Mouse (Mus musculus) hindbrain, embryonic 14.5 days (tissue): ENCODE data around the gene Gpatch1. TPM values are rescaled to one million over a fixed set of nuclear protein-coding genes. Genes with fewer than 3 reads are reported as not detected.

Experiments
- ATAC-seq: fragments of 200-750 bp; cut with Nextera tagmentation; 2 replicates; pipeline ENCODE4 v1.8.0; 2017; ENCODE audit warnings: moderate number of reproducible peaks, mild to moderate bottlenecking, moderate TSS enrichment, moderate library complexity; ENCODE audit not compliant: low FRiP score
- DNase-seq: peaks from one replicate; pipeline ENCODE4 v3.0.0-alpha.2; 2015; ENCODE audit warnings: low spot score
- H3K27ac ChIP-seq: fragments of 300-500 bp; sonication (generic); 2 replicates; pipeline ENCODE4 v1.5.1; 2014; ENCODE audit warnings: mild to moderate bottlenecking, moderate library complexity
- H3K27me3 ChIP-seq: fragments of 300-500 bp; sonication (generic); 2 replicates; pipeline ENCODE4 v1.6.1; 2014; ENCODE audit warnings: mild to moderate bottlenecking, low read length, mixed read lengths; ENCODE audit not compliant: control insufficient read depth, insufficient read depth
- H3K36me3 ChIP-seq: fragments of 300-500 bp; sonication (generic); replicated peaks from 2 replicates; pipeline ENCODE4 v1.6.1; 2014; ENCODE audit not compliant: control insufficient read depth, insufficient read depth
- H3K4me1 ChIP-seq: fragments of 300-500 bp; sonication (generic); replicated peaks from 2 replicates; pipeline ENCODE4 v1.6.1; 2014; ENCODE audit warnings: antibody characterized with exemption, low read length, mixed read lengths; ENCODE audit not compliant: control insufficient read depth, insufficient read depth
- H3K4me2 ChIP-seq: fragments of 300-500 bp; sonication (generic); replicated peaks from 2 replicates; pipeline ENCODE4 v1.6.1; 2014; ENCODE audit warnings: mild to moderate bottlenecking, moderate library complexity
- H3K4me3 ChIP-seq: fragments of 300-500 bp; sonication (generic); replicated peaks from 2 replicates; pipeline ENCODE4 v1.5.1; 2014; ENCODE audit warnings: mild to moderate bottlenecking, low read length
- H3K9ac ChIP-seq: fragments of 300-500 bp; sonication (generic); 2 replicates; pipeline ENCODE4 v1.6.1; 2014
- H3K9me3 ChIP-seq: fragments of 300-500 bp; sonication (generic); 2 replicates; pipeline ENCODE4 v1.6.1; 2016; ENCODE audit warnings: low read length; ENCODE audit not compliant: control insufficient read depth
- WGBS: fragments of 180-500 bp; shearing (Covaris S2); extraction: QIAGEN DNeasy Blood & Tissue Kit; methylation state at CpG from one replicate; pipeline ENCODE4 v1.1.7; 2014; 5-methylcytosine and 5-hydroxymethylcytosine counted together
- polyA plus RNA-seq: library from polyadenylated mRNA; unstranded; fragments of >200 nt; fragmentation: Nextera tagmentation; extraction: Ambion mirVana; gene quantifications from 2 replicates; pipeline ENCODE4 v1.2.1, GENCODE M21; 2014

Gene Gpatch1
- polyA plus RNA-seq, 1 experiment from 2014 or later: 19.3 TPM

- DNase-seq (no peak), ATAC-seq (no peak)
- no peaks in the 10 kb centered on the region for H3K9me3 ChIP-seq
- H3K27ac ChIP-seq: no peak overlapping the region
- no peak overlapping the region for H3K4me3 ChIP-seq
- no peak overlapping the region for H3K4me2 ChIP-seq
- H3K4me1 ChIP-seq: no peaks in the 10 kb centered on the region
- no peaks in the 10 kb centered on the region for H3K27me3 ChIP-seq
- H3K36me3 ChIP-seq: peaks cover 79% of the 10 kb centered on the region
- no peak overlapping the region for H3K9ac ChIP-seq
These were observed 17.4 kb downstream of the Gpatch1 start for GRCm38 (mm10) chr7:35300792-35301191.

GRCm38 (mm10) chr7:35299656-35300055 is 18.6 kb downstream of the Gpatch1 start:
- WGBS: 61% methylated on average over 8 of the region's 8 CpGs
- ATAC-seq (no peak), DNase-seq (no peak)
- no peaks in the 10 kb centered on the region for H3K9me3 ChIP-seq
- H3K4me1 ChIP-seq: no peaks in the 10 kb centered on the region
- H3K27me3 ChIP-seq: no peaks in the 10 kb centered on the region
- no peak overlapping the region for H3K4me3 ChIP-seq
- H3K27ac ChIP-seq: no peak overlapping the region
- no peak overlapping the region for H3K9ac ChIP-seq
- no peak overlapping the region for H3K4me2 ChIP-seq
- peaks cover 79% of the 10 kb centered on the region for H3K36me3 ChIP-seq

- Histone ChIP-seq H3K27ac (no peak overlapping the region), H3K9ac (no peak overlapping the region), H3K4me3 (no peak overlapping the region), H3K4me1 (no peaks in the 10 kb centered on the region), H3K9me3 (no peaks in the 10 kb centered on the region), H3K4me2 (no peak overlapping the region), H3K27me3 (no peaks in the 10 kb centered on the region), H3K36me3 (peaks cover 85% of the 10 kb centered on the region)
- DNase-seq (no peak), ATAC-seq (no peak)
- 90% methylated on average over 5 of the region's 5 CpGs for WGBS
These were observed 20.4 kb downstream of the Gpatch1 start for GRCm38 (mm10) chr7:35297886-35298285.

GRCm38 (mm10) chr7:35295631-35296030 is 22.6 kb downstream of the Gpatch1 start:
- DNase-seq (no peak), ATAC-seq (no peak)
- H3K27ac ChIP-seq: no peak overlapping the region
- peaks cover 85% of the 10 kb centered on the region for H3K36me3 ChIP-seq
- no peaks in the 10 kb centered on the region for H3K27me3 ChIP-seq
- no peaks in the 10 kb centered on the region for H3K4me1 ChIP-seq
- 98% methylated on average over 2 of the region's 2 CpGs for whole genome bisulfite sequencing
- no peak overlapping the region for H3K9ac ChIP-seq
- H3K4me2 ChIP-seq: no peak overlapping the region
- no peaks in the 10 kb centered on the region for H3K9me3 ChIP-seq
- no peak overlapping the region for H3K4me3 ChIP-seq

GRCm38 (mm10) chr7:35293464-35293863 is 24.8 kb downstream of the Gpatch1 start:
- Histone ChIP-seq H3K4me1 (no peaks in the 10 kb centered on the region), H3K27ac (no peak overlapping the region), H3K36me3 (peaks cover 91% of the 10 kb centered on the region), H3K9ac (no peak overlapping the region), H3K4me3 (no peak overlapping the region), H3K9me3 (no peaks in the 10 kb centered on the region), H3K27me3 (no peaks in the 10 kb centered on the region), H3K4me2 (no peak overlapping the region)
- 90% methylated on average over 13 of the region's 13 CpGs for WGBS
- DNase-seq (no peak), ATAC-seq (no peak)

GRCm38 (mm10) chr7:35278933-35279332 is 39.3 kb downstream of the Gpatch1 start:
- no peak overlapping the region for H3K4me3 ChIP-seq
- WGBS: 87% methylated on average over 3 of the region's 3 CpGs
- no peak for ATAC-seq
- no peaks in the 10 kb centered on the region for H3K27me3 ChIP-seq
- no peak for DNase-seq
- peaks cover 34% of the 10 kb centered on the region for H3K9me3 ChIP-seq
- H3K4me2 ChIP-seq: no peak overlapping the region
- no peak overlapping the region for H3K9ac ChIP-seq
- H3K4me1 ChIP-seq: no peaks in the 10 kb centered on the region
- H3K36me3 ChIP-seq: peaks cover 80% of the 10 kb centered on the region
- H3K27ac ChIP-seq: no peak overlapping the region

- H3K4me3 ChIP-seq: no peak overlapping the region
- H3K27ac ChIP-seq: 0 out of 2 replicates have a peak overlapping the region, but pooled peaks have one; percentile 43
- WGBS: 30% methylated on average over 4 of the region's 4 CpGs
- no peak overlapping the region for H3K9ac ChIP-seq
- no peaks in the 10 kb centered on the region for H3K4me1 ChIP-seq
- peaks cover 65% of the 10 kb centered on the region for H3K36me3 ChIP-seq
- H3K4me2 ChIP-seq: no peak overlapping the region
- no peaks in the 10 kb centered on the region for H3K27me3 ChIP-seq
- ATAC-seq: peak; percentile 60; the same call in 1 of the 2 replicates
- peaks cover 35% of the 10 kb centered on the region for H3K9me3 ChIP-seq
- peak; percentile 34 for DNase-seq
These were observed 40.8 kb downstream of the Gpatch1 start for GRCm38 (mm10) chr7:35277433-35277832.

- Histone ChIP-seq H3K27me3 (no peaks in the 10 kb centered on the region), H3K27ac (no peak overlapping the region), H3K9ac (peak overlapping the region; percentile 41), H3K4me1 (no peaks in the 10 kb centered on the region), H3K36me3 (peaks cover 3% of the 10 kb centered on the region; the same call in 1 of the 2 replicates), H3K4me3 (peak overlapping the region; percentile 17), H3K4me2 (peak overlapping the region; percentile 59), H3K9me3 (peaks cover 6% of the 10 kb centered on the region)
- ATAC-seq (0 out of 2 replicates have a peak, but pooled peaks have one; percentile 46), DNase-seq (peak; percentile 46)
- 10% methylated on average over 21 of the region's 21 CpGs for WGBS
These were observed 48.7 kb downstream of the Gpatch1 start for GRCm38 (mm10) chr7:35269443-35270024.

GRCm38 (mm10) chr7:35267841-35268240 is 50.4 kb downstream of the Gpatch1 start:
- Histone ChIP-seq H3K36me3 (no peaks in the 10 kb centered on the region), H3K27ac (no peak overlapping the region), H3K9me3 (no peaks in the 10 kb centered on the region), H3K9ac (no peak overlapping the region), H3K4me3 (no peak overlapping the region), H3K27me3 (no peaks in the 10 kb centered on the region), H3K4me2 (no peak overlapping the region), H3K4me1 (no peaks in the 10 kb centered on the region)
- DNase-seq (no peak), ATAC-seq (no peak)
- 69% methylated on average over 5 of the region's 5 CpGs for WGBS

GRCm38 (mm10) chr7:35266666-35267065 is 51.6 kb downstream of the Gpatch1 start:
- Histone ChIP-seq H3K9me3 (no peaks in the 10 kb centered on the region), H3K27me3 (no peaks in the 10 kb centered on the region), H3K4me1 (no peaks in the 10 kb centered on the region), H3K4me3 (no peak overlapping the region), H3K4me2 (no peak overlapping the region), H3K36me3 (no peaks in the 10 kb centered on the region), H3K9ac (no peak overlapping the region), H3K27ac (no peak overlapping the region)
- WGBS: 79% methylated on average over 4 of the region's 4 CpGs
- no peak for ATAC-seq
- no peak for DNase-seq
